ENCODE assay signal across 28 mouse cellular contexts in the genomic region with DNA sequence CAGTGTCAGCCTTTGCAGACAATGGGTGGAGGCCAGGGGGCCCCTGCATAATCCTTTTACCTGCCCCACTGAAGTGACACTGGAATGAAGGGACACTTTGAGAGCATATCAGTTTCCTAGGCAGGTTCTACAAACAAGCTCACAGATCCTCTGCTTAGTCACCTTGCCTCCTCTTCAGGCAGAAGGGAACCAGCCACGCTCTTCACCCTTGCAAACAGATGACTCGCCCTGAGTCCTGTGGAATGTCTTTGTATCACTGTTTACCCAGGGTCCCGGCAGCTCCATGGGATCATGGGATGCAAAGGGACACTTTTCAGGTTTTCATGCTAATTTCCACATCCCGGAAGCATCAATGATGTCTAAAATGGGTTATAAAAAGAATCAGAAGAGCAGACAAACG.
"Had no signal": no experiment of that assay in that cellular context is flagged by ENCODE, and none has a peak within 500 bp of the region (broad histone marks: within the 10 kb centered on the region; RNA-seq: fewer than 3 reads in every experiment).

No protein-coding gene starts in this region.

- H3K4me2 ChIP-seq: heart, embryonic 11.5 days; heart, embryonic 13.5 days; heart, embryonic 15.5 days; hindbrain, embryonic 13.5 days; hindbrain, embryonic 15.5 days; intestine, embryonic 15.5 days; kidney, embryonic 15.5 days; limb, embryonic 13.5 days; limb, embryonic 15.5 days; liver, embryonic 12.5 days had no signal

- H3K9ac ChIP-seq: heart, embryonic 13.5 days; heart, embryonic 15.5 days; hindbrain, embryonic 13.5 days; hindbrain, embryonic 15.5 days; intestine, embryonic 15.5 days; kidney, embryonic 15.5 days; limb, embryonic 13.5 days; limb, embryonic 15.5 days; liver, embryonic 12.5 days; liver, embryonic 14.5 days had no signal

- H3K27me3 ChIP-seq: heart, embryonic 13.5 days; heart, embryonic 15.5 days; hindbrain, embryonic 13.5 days; hindbrain, embryonic 15.5 days; intestine, embryonic 15.5 days; kidney, embryonic 15.5 days; limb, embryonic 13.5 days; limb, embryonic 15.5 days; liver, embryonic 12.5 days had no signal

- H3K36me3 ChIP-seq: heart, embryonic 13.5 days; heart, embryonic 15.5 days; hindbrain, embryonic 13.5 days; hindbrain, embryonic 15.5 days; intestine, embryonic 15.5 days; kidney, embryonic 15.5 days; limb, embryonic 13.5 days; limb, embryonic 15.5 days; liver, embryonic 12.5 days had no signal

- ATAC-seq: hindbrain, postnatal 0 days; intestine, embryonic 15.5 days; liver, embryonic 12.5 days had no signal

- H3K4me1 ChIP-seq: heart, embryonic 13.5 days; heart, embryonic 15.5 days; intestine, embryonic 15.5 days; kidney, embryonic 15.5 days; limb, embryonic 15.5 days; liver, embryonic 12.5 days had no signal

- H3K9me3 ChIP-seq: heart, embryonic 13.5 days; heart, embryonic 15.5 days; hindbrain, embryonic 13.5 days; hindbrain, embryonic 15.5 days; intestine, embryonic 15.5 days; kidney, embryonic 15.5 days; limb, embryonic 13.5 days; limb, embryonic 15.5 days; liver, embryonic 12.5 days had no signal

- DNase-seq: gastrocnemius, adult 2 months; gastrocnemius, postnatal 14 days; gastrocnemius, postnatal 36 days; heart, adult 11 months; heart, adult 2 months; heart, postnatal 14 days; heart, postnatal 36 days; kidney, adult 11 months; kidney, adult 2 months; kidney, adult 9 months; kidney, postnatal 14 days; kidney, postnatal 36 days; layer of hippocampus, adult 9-11 months; layer of hippocampus, postnatal 36 days; left cerebral cortex, postnatal 4 days had no signal

- H3K27ac ChIP-seq: gastrocnemius, adult 2 months; heart, adult 2 months; heart, embryonic 13.5 days; heart, embryonic 15.5 days; hindbrain, embryonic 13.5 days; hindbrain, embryonic 15.5 days; hindbrain, postnatal 0 days; intestine, embryonic 15.5 days; kidney, embryonic 15.5 days; kidney, postnatal 0 days; limb, embryonic 13.5 days; limb, embryonic 15.5 days; liver, embryonic 12.5 days; liver, embryonic 14.5 days had no signal

- H3K4me3 ChIP-seq: gastrocnemius, adult 2 months; heart, adult 2 months; heart, embryonic 13.5 days; heart, embryonic 15.5 days; hindbrain, embryonic 13.5 days; hindbrain, embryonic 15.5 days; intestine, embryonic 15.5 days; kidney, embryonic 15.5 days; limb, embryonic 13.5 days; limb, embryonic 15.5 days; liver, embryonic 12.5 days had no signal
